Mouse (Mus musculus): ENCODE data around the gene Gfy.

- TF ChIP-seq CTCF (IDR thresholded peaks at IDR 0.05; ENCODE audit: insufficient read depth, low read depth, low read length) (no peak), POLR2A (IDR thresholded peaks at IDR 0.05; ENCODE audit: insufficient read depth, low read depth, low read length) (no peak)
These were observed 12.4 kb downstream of the Gfy start for GRCm38 (mm10) chr7:45166950-45167401.
